Comparison of ENCODE assay signal across 26 mouse cellular contexts in genomic region chr1:175677459-175677858, GRCm38 (mm10). TPM values are rescaled to one million over a fixed set of nuclear protein-coding genes. Genes with fewer than 3 reads are reported as not detected.
"Had no signal": no experiment of that assay in that cellular context is flagged by ENCODE, and none has a peak within 500 bp of the region (broad histone marks: within the 10 kb centered on the region; RNA-seq: fewer than 3 reads in every experiment).

No protein-coding gene starts in this region.

- H3K9ac ChIP-seq: liver, postnatal 0 days; lung, embryonic 15.5 days; midbrain, embryonic 13.5 days; midbrain, embryonic 15.5 days; neural tube, embryonic 12.5 days had no signal

- H3K36me3 ChIP-seq: lung, embryonic 15.5 days; midbrain, embryonic 13.5 days; midbrain, embryonic 15.5 days; neural tube, embryonic 12.5 days had no signal

- H3K27me3 ChIP-seq: lung, embryonic 15.5 days; megakaryocyte, embryonic 14.5 days; midbrain, embryonic 13.5 days; midbrain, embryonic 15.5 days; neural tube, embryonic 12.5 days had no signal

- H3K27ac ChIP-seq: lung, embryonic 15.5 days; macrophage; midbrain, embryonic 13.5 days; midbrain, embryonic 15.5 days; neural tube, embryonic 12.5 days had no signal

- H3K9me3 ChIP-seq: lung, embryonic 15.5 days; megakaryocyte, embryonic 14.5 days; midbrain, embryonic 13.5 days; midbrain, embryonic 15.5 days; neural tube, embryonic 12.5 days had no signal

- DNase-seq: liver, postnatal 0 days; lung, adult 2 months; lung, postnatal 14 days; lung, postnatal 36 days; right cerebral cortex, postnatal 14 days; spleen, adult 18-20 months; thymus, adult 2 months; thymus, postnatal 25 days; thymus, postnatal 4 days had no signal

- H3K4me1 ChIP-seq: lung, embryonic 15.5 days; midbrain, embryonic 13.5 days; neural tube, embryonic 12.5 days had no signal

- H3K4me3 ChIP-seq: lung, embryonic 15.5 days; megakaryocyte, embryonic 14.5 days; midbrain, embryonic 13.5 days; midbrain, embryonic 15.5 days; neural tube, embryonic 12.5 days had no signal

- H3K4me2 ChIP-seq: lung, embryonic 15.5 days; midbrain, embryonic 11.5 days; midbrain, embryonic 13.5 days; midbrain, embryonic 15.5 days; neural tube, embryonic 12.5 days had no signal

- ATAC-seq: liver, postnatal 0 days; lung, postnatal 0 days; midbrain, embryonic 13.5 days; midbrain, embryonic 15.5 days had no signal

RNA-seq across cellular contexts. Expression of gene Wdr64, which starts 20.9 kb away (rescaled TPM):
- total RNA-seq: megakaryocyte progenitor cell, adult 5-6 weeks; midbrain, postnatal 0 days; monocyte, adult 5-6 weeks; neutrophil, adult 5-6 weeks had no signal
- polyA plus RNA-seq: liver, postnatal 0 days; lung, adult 2 months; lung, embryonic 15.5 days; lung, postnatal 0 days; macrophage; midbrain, embryonic 11.5 days; midbrain, embryonic 13.5 days; midbrain, embryonic 15.5 days; midbrain, postnatal 0 days; neural tube, embryonic 12.5 days; neural tube, embryonic 14.5 days; small intestine, adult 2 months; stomach, embryonic 14.5 days; stomach, embryonic 16.5 days; thymus, adult 2 months; urinary bladder, adult 2 months had no signal

RNA-seq across cellular contexts. Expression of gene Kmo, which starts 57.3 kb away (rescaled TPM):
- total RNA-seq: midbrain, postnatal 0 days had no signal
- polyA plus RNA-seq: midbrain, postnatal 0 days; neural tube, embryonic 14.5 days had no signal
